Mouse (Mus musculus) v-Abl transformed pro-B cells (cell line): ENCODE data around the gene Keap1.
"Not testable (repeated sequence)": the region's sequence is repeated elsewhere in the genome, so short reads cannot be mapped to it uniquely, and the experiment has no call there.

Experiments used
- in situ Hi-C, 2 experiments: fragments of 400-800 bp; cut with MboI; formaldehyde crosslinking; loops; one replicate each; pipeline ENCODE4 v1.15.1; 2025; ENCODE audit not compliant: unreplicated experiment in 2 of 2

Gene Keap1

DNA sequence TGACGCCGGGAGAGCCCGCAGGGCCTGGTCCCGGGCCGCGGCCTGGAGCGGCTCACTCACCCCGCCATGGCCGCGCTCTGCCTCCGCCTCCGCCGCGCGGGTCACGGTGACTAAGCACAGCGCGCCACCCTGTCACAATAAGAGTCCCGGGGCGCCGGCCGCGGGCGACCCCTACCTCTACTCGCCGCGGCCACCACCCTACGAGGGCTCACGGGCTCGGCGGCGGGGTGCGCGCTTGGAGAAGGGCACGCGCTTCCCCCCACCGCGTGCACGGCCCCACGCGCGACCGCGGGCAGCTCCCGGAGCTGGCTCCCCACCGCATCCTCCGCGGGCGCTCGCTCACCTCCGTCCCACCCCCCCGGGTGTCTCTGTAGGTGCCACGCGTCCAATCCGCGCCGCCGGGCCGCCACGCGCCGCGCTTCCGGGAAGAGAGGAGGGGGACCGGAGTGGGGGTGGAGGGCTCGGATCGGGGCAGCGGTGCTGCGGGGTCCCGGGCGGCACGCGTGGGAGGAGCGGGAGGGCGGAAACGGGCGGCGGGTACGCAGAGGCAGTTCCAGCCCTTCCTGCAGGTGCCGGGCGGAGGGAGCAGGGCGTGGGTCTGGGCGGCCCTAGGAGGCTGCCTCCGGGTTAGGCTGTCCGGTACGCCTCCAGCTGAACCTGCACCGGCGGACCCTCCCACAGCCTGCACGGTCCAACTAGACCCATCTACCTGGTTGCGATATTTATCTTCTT lies at the start of gene Keap1:
Gene Keap1 (minus strand): TSS at position 629 of the 732 bp plus-strand sequence.
- in situ Hi-C loops: no loop called here

GRCm38 (mm10) chr9:21288404-21289336 lies 49.5 kb upstream of the Keap1 start:
- in situ Hi-C loops: no loop called here

GRCm38 (mm10) chr9:21287571-21288402 lies 48.6 kb upstream of the Keap1 start, which contains the start of gene Kri1:
TSS of gene Kri1 (minus strand) at chr9:21287969.
- in situ Hi-C loops: no loop called here

GRCm38 (mm10) chr9:21286753-21287152 lies 47.6 kb upstream of the Keap1 start:
- in situ Hi-C loops: no loop called here

DNA sequence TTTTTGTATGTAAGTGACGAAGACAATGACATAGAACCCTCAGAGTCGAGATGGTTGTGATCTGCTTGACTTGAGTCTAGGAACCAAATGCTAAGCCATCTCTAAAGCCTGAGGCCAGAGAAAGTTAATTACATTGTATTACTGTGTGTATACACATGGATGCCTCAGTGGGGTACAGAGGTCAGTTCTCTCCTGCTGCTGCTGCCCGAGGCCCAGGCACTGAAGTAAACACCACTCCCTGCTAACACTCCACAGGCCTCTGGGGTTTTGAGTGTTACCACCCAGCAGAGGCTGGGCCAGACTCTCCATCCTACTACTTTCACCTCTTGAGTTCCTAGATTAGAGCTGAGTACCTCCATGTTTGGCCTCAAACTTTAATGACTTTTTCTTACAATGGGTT lies 44.8 kb upstream of the Keap1 start:
- in situ Hi-C loops: no loop called here

DNA sequence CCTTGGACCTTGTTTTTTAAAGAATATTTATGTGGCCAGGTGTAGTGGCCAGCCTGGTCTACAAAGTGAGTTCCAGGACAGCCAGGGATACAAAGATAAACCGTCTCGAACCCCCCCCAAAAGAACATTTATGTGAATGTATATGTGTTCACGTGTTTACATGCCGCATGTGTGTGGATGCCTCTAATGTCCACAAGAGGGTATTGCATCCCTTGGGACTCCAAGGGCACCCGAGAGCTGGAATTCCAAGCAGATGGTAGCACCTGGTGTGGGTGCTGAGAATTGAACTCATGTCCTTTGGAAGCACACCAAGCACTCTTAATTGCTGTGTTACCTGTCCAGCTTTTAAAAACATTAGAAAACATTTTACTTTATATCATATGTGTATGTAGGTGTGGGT lies 44.4 kb upstream of the Keap1 start:
- in situ Hi-C loops: no loop called here

GRCm38 (mm10) chr9:21277776-21278175 lies 38.6 kb upstream of the Keap1 start:
- in situ Hi-C loops: no loop called here

DNA sequence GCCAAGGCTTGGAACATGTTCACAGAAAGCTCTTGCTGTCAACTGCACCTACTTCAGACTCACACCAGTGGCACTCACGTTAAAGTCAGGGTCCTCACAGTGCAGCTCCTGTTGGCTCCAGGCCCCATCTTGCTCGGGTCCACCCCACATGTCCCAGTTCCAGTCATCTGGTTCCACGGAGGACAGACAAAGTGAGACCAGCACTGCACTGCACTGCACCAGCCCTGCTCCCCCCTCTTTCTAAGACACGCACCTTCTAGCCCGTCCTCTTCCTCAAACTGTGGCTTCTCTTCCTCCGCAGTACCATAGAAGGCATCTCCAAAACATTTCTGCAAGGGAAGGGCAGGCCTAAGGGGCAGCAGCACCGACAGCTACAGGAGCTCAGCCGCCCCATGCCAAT lies 37.1 kb upstream of the Keap1 start:
- in situ Hi-C loops: no loop called here

DNA sequence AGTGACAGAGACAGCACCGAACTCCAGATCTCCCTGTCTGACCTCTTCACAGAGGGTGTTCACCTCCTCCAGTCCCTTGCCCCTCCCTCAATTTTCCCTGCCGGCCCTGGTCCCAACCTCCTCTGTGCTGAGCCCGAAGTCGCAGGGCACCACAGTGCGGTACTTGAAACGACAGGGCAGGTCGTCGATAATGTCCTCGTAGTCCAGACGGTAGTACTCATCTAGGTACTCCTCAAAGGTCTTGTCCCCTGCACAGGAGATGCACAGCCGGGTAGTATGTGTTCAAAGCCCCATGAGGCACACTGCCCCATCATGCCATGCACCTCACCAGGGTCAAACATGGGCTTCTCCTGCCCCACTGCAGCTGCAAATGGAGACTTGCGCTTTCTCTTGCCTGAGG lies 36.6 kb upstream of the Keap1 start:
- in situ Hi-C loops: no loop called here

GRCm38 (mm10) chr9:21275013-21275710 lies 36.0 kb upstream of the Keap1 start:
- in situ Hi-C loops: no loop called here

DNA sequence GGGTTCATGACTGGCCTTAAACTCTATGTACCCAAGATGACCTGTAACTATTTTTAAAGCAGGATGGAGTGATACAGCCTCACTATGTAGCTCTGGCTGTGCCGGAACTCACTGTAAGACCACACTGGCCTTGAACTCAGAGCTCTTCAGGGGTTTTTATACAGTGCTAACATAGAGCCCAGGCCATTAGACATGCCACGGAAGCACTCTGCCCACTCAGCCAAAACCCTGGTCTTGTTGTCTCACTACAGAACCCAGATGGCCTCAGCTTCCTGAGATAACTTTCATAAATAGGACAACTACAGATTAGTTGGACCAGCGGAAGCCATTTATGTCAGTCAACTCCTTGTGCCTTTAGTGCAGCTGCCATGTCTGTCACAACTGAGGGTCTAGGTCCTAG lies 35.2 kb upstream of the Keap1 start:
- in situ Hi-C loops: no loop called here

GRCm38 (mm10) chr9:21273520-21274228 lies 34.5 kb upstream of the Keap1 start:
- in situ Hi-C loops: no loop called here

DNA sequence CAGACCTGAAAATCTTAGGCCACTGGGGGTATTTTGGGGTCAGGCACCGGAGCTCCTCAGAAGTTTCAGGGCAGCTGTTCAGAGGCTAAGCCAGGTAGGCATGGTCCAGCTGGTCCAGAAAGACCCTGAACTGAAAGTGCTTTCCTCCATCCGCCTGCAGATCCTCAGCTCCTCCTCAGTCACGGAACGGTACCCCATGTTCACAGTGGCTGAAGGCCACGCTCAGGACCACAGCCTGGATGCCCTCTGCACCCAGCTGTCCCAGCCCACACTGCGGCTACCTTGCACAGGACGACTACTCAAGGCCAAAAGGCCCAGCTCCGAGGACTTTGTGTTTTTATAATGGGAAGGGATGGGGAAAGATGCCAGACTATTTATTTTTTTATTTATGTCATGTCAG lies 33.9 kb upstream of the Keap1 start:
- in situ Hi-C loops: no loop called here

DNA sequence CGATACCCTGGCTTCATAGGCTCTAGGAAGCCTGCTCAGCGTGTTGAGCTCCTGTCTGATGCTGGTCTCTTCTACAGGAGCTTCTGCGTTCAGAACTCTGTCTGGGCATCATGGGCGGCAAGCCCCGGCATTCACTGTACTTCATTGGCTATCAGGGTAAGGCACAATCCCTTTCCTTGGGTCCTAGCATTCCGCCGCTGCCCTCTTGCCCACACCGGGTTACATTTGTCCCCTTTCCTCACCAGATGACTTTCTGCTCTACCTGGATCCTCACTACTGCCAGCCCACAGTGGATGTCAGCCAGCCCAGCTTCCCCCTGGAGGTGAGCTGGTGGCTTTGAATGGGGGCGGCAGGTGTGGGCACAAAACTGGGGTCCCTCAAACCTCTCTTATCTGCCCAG lies 33.2 kb upstream of the Keap1 start:
- in situ Hi-C loops: no loop called here

DNA sequence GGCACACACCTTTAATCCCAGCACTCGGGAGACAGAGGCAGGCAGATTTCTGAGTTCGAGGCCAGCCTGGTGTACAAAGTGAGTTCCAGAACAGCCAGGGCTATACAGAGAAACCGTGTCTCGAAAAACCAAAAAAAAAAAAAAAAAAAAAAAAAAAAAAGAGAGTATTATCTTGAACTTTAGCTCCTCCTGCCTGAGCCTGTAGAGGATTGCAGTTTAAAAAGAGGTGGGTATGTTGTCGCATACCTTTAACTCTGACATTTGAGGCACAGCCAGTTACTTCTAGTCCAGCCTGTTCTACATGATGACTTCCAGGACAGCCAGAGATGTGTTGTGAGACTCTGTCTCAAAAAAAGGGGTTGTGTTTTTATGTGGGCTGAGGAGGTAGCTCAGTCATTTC lies 30.4 kb upstream of the Keap1 start:
- in situ Hi-C loops: not testable (repeated sequence)

- in situ Hi-C loops: no loop called here
Measured at GRCm38 (mm10) chr9:21268305-21268704, 29.1 kb upstream of the Keap1 start.

GRCm38 (mm10) chr9:21266889-21267288 lies 27.7 kb upstream of the Keap1 start:
- in situ Hi-C loops: no loop called here

GRCm38 (mm10) chr9:21265611-21266010 lies 26.4 kb upstream of the Keap1 start:
- in situ Hi-C loops: no loop called here

GRCm38 (mm10) chr9:21265000-21265561 lies 25.9 kb upstream of the Keap1 start, which contains the start of gene Atg4d:
TSS of gene Atg4d (plus strand) at chr9:21265293.
- in situ Hi-C loops: no loop called here
